Mouse (Mus musculus) ES-E14 (cell line): ENCODE measurements around the gene Cd81.

Source experiments
- CHD2 ChIP-seq: IDR thresholded peaks from 2 replicates; pipeline ENCODE4 v1.6.1; 2014; ENCODE audit warnings: mild to moderate bottlenecking, low read depth, low read length, inconsistent platforms
- MAFK ChIP-seq: IDR thresholded peaks from 2 replicates; pipeline ENCODE4 v1.6.1; 2014; ENCODE audit warnings: mild to moderate bottlenecking, low read depth, low read length, inconsistent platforms; ENCODE audit not compliant: insufficient read depth
- ZC3H11A ChIP-seq: IDR thresholded peaks from 2 replicates; pipeline ENCODE4 v1.6.1; 2012; ENCODE audit warnings: low read depth, mild to moderate bottlenecking, inconsistent platforms, low read length, borderline replicate concordance
- ZNF384 ChIP-seq: IDR thresholded peaks from 2 replicates; pipeline ENCODE4 v1.6.1; 2012; ENCODE audit warnings: low read depth, low read length, inconsistent platforms

- TF ChIP-seq ZNF384 (no peak), ZC3H11A (no peak), CHD2 (no peak), MAFK (no peak)
Measured at GRCm38 (mm10) chr7:143052626-143053007, at the start of gene Cd81.
